11 mouse cellular contexts compared by ENCODE assay signal in the genomic region with DNA sequence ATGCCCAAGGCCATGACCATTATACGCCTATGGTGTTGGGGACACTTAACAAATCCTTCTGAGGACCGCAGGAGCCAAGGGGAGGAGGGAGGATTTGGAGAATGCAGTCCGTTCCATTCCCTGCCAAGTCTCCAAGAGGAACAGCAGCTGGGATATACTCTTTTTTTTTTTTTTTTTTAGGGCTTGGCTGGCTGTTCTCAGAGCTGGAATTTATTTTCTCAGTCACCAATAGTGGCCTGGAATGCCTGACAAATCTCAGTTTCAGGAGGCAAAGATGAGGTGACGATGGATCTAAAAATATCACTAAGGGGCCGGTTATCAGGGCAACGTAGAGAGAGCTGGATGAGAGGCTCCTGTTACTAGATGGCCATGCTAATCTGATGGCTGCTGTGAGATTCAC.
DNase-seq lines count a peak whose midpoint lies in the region; ATAC-seq lines count a peak whose summit lies in the region.
"Had no signal": no experiment of that assay in that cellular context is flagged by ENCODE, and none has a peak within 500 bp of the region (broad histone marks: within the 10 kb centered on the region; RNA-seq: fewer than 3 reads in every experiment).

No protein-coding gene starts in this region.

- no peaks in the 10 kb centered on the region for H3K27me3 ChIP-seq in kidney, embryonic 15.5 days
- no peaks in the 10 kb centered on the region for H3K27me3 ChIP-seq in embryonic facial prominence, embryonic 15.5 days
- H3K27me3 ChIP-seq in heart, embryonic 15.5 days, result no peaks in the 10 kb centered on the region

- H3K4me2 ChIP-seq in kidney, embryonic 15.5 days, result no peak overlapping the region
- H3K4me2 ChIP-seq in embryonic facial prominence, embryonic 15.5 days (replicated peaks), result no peak overlapping the region
- H3K4me2 ChIP-seq in heart, embryonic 15.5 days, result 0 out of 2 replicates have a peak overlapping the region, but pooled peaks have one; percentile 13

- H3K27ac ChIP-seq in kidney, embryonic 15.5 days, result peak overlapping the region; percentile 70
- H3K27ac ChIP-seq in embryonic facial prominence, embryonic 15.5 days (replicated peaks), result peak overlapping the region; percentile 75
- H3K27ac ChIP-seq in heart, embryonic 15.5 days, result peak overlapping the region; percentile 80
- H3K27ac ChIP-seq: macrophage had no signal

- H3K9ac ChIP-seq in kidney, embryonic 15.5 days, result no peak overlapping the region
- H3K9ac ChIP-seq in embryonic facial prominence, embryonic 15.5 days, result no peak overlapping the region
- H3K9ac ChIP-seq in heart, embryonic 15.5 days, result no peak overlapping the region

- H3K9me3 ChIP-seq in kidney, embryonic 15.5 days (replicated peaks), result no peaks in the 10 kb centered on the region
- H3K9me3 ChIP-seq in embryonic facial prominence, embryonic 15.5 days (replicated peaks), result no peaks in the 10 kb centered on the region
- H3K9me3 ChIP-seq in heart, embryonic 15.5 days (replicated peaks), result no peaks in the 10 kb centered on the region

- ATAC-seq in kidney, embryonic 15.5 days (replicated peaks; ENCODE audit: low FRiP score), result no peak
- no peak for ATAC-seq in embryonic facial prominence, embryonic 15.5 days (ENCODE audit: insufficient number of reproducible peaks, low FRiP score, low TSS enrichment, low read depth)
- ATAC-seq in heart, embryonic 15.5 days (replicated peaks; ENCODE audit: insufficient number of reproducible peaks, insufficient read depth, low FRiP score, low read depth), result peak; percentile 72
- ATAC-seq: inflammation-experienced regulatory T-cells, adult 6 months had no signal

- WGBS in kidney, embryonic 15.5 days, result 63% methylated on average over 6 of the region's 6 CpGs
- 46% methylated on average over 6 of the region's 6 CpGs for WGBS in embryonic facial prominence, embryonic 15.5 days
- 26% methylated on average over 6 of the region's 6 CpGs for WGBS in heart, embryonic 15.5 days

- no peaks in the 10 kb centered on the region for H3K36me3 ChIP-seq in kidney, embryonic 15.5 days
- H3K36me3 ChIP-seq in embryonic facial prominence, embryonic 15.5 days, result no peaks in the 10 kb centered on the region
- H3K36me3 ChIP-seq in heart, embryonic 15.5 days, result no peaks in the 10 kb centered on the region

- no peak overlapping the region for H3K4me3 ChIP-seq in kidney, embryonic 15.5 days (replicated peaks)
- H3K4me3 ChIP-seq in embryonic facial prominence, embryonic 15.5 days (replicated peaks), result no peak overlapping the region
- no peak overlapping the region for H3K4me3 ChIP-seq in heart, embryonic 15.5 days

- peaks cover 7% of the 10 kb centered on the region; the same call in 1 of the 2 replicates for H3K4me1 ChIP-seq in kidney, embryonic 15.5 days
- H3K4me1 ChIP-seq in embryonic facial prominence, embryonic 15.5 days, result peaks cover 24% of the 10 kb centered on the region
- H3K4me1 ChIP-seq in heart, embryonic 15.5 days (replicated peaks), result peaks cover 34% of the 10 kb centered on the region

- DNase-seq in kidney, postnatal 36 days, result no peak
- DNase-seq in lung, postnatal 14 days, result peak; percentile 10
- no peak for DNase-seq in B cell, adult 2 months
- no peak for DNase-seq in yolk sac, embryonic 10.5 days (ENCODE audit: low spot score)
- DNase-seq in spleen, postnatal 14 days (ENCODE audit: low spot score in 2 of 2), result no peak
- DNase-seq: gastrocnemius, postnatal 10 days had no signal
